In the genomic region with DNA sequence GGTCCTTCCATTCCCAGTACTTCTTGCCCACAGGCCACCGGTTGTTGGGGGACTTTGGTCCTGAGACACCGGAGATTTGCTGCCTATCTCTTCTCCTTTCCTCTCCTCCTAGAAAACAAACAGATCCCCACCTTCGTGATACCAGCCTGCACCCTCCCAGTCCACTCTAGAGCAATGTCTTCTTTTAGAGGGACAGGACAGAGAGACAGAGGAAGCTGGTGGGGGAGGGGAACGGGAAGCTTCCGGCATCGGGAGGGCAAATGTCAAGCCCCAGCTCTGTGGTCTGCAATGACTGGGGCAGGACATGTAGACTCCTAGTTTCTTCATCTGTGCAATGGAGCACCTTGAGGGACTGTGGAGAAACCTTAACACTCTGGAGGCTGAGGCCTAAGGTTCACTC, we compare ENCODE assay signal across 18 mouse cellular contexts. TPM values are rescaled to one million over a fixed set of nuclear protein-coding genes. Genes with fewer than 3 reads are reported as not detected.
DNase-seq lines count a peak whose midpoint lies in the region; ATAC-seq and TF ChIP-seq lines count a peak whose summit lies in the region.
"Had no signal": no experiment of that assay in that cellular context is flagged by ENCODE, and none has a peak within 500 bp of the region (broad histone marks: within the 10 kb centered on the region; RNA-seq: fewer than 3 reads in every experiment).

No protein-coding gene starts in this region.

- ATAC-seq in intestine, postnatal 0 days, result peak; percentile 16; the same call in 1 of the 2 replicates

- TF ChIP-seq POLR2A in small intestine, adult 2 months (IDR thresholded peaks at IDR 0.05; ENCODE audit: low read depth, low read length), result no peak

- H3K36me3 ChIP-seq in embryonic facial prominence, embryonic 10.5 days (replicated peaks), result no peaks in the 10 kb centered on the region
- no peaks in the 10 kb centered on the region for H3K36me3 ChIP-seq in intestine, postnatal 0 days (ENCODE audit: control insufficient read depth, insufficient read depth)
- no peaks in the 10 kb centered on the region for H3K36me3 ChIP-seq in small intestine, adult 2 months (ENCODE audit: control insufficient read depth, insufficient read depth, low read length)
- H3K36me3 ChIP-seq in limb, embryonic 10.5 days, result no peaks in the 10 kb centered on the region
- H3K36me3 ChIP-seq: embryonic facial prominence, embryonic 15.5 days; hindbrain, embryonic 13.5 days; neural tube, embryonic 13.5 days had no signal

- WGBS in embryonic facial prominence, embryonic 10.5 days, result 66% methylated on average over 6 of the region's 6 CpGs
- WGBS in intestine, postnatal 0 days, result 30% methylated on average over 6 of the region's 6 CpGs
- WGBS in small intestine, adult 2 months, result 11% methylated on average over 6 of the region's 6 CpGs
- 80% methylated on average over 6 of the region's 6 CpGs for WGBS in limb, embryonic 10.5 days

- no peak overlapping the region for H3K4me2 ChIP-seq in intestine, postnatal 0 days (replicated peaks; ENCODE audit: low read depth)
- H3K4me2 ChIP-seq: embryonic facial prominence, embryonic 15.5 days; hindbrain, embryonic 13.5 days; neural tube, embryonic 13.5 days had no signal

- 0 out of 2 replicates have a peak, but pooled peaks cover 4% of the 10 kb centered on the region for H3K27me3 ChIP-seq in embryonic facial prominence, embryonic 10.5 days (replicated peaks; ENCODE audit: low read depth, poor library complexity, severe bottlenecking)
- no peaks in the 10 kb centered on the region for H3K27me3 ChIP-seq in intestine, postnatal 0 days (replicated peaks; ENCODE audit: control insufficient read depth, insufficient read depth, low read length)
- H3K27me3 ChIP-seq in small intestine, adult 2 months (ENCODE audit: control insufficient read depth, insufficient read depth, low read length), result no peaks in the 10 kb centered on the region
- no peaks in the 10 kb centered on the region for H3K27me3 ChIP-seq in limb, embryonic 10.5 days (ENCODE audit: low read depth, poor library complexity, severe bottlenecking)
- H3K27me3 ChIP-seq: embryonic facial prominence, embryonic 15.5 days; neural tube, embryonic 13.5 days had no signal

- peaks cover 24% of the 10 kb centered on the region for H3K4me1 ChIP-seq in embryonic facial prominence, embryonic 10.5 days
- H3K4me1 ChIP-seq in intestine, postnatal 0 days (replicated peaks; ENCODE audit: control insufficient read depth, insufficient read depth, low read length), result peaks cover 6% of the 10 kb centered on the region
- peaks cover 40% of the 10 kb centered on the region for H3K4me1 ChIP-seq in small intestine, adult 2 months (ENCODE audit: control insufficient read depth, insufficient read depth, insufficient read length, low read length)
- H3K4me1 ChIP-seq in limb, embryonic 10.5 days, result peaks cover 26% of the 10 kb centered on the region
- H3K4me1 ChIP-seq: hindbrain, embryonic 13.5 days; neural tube, embryonic 13.5 days had no signal

- DNase-seq in kidney, postnatal 4 days, result peak; percentile 30 to 52
- no peak for DNase-seq in kidney, adult 11 months
- no peak for DNase-seq in embryonic facial prominence, embryonic 10.5 days (ENCODE audit: low spot score)
- DNase-seq in MN1 (ENCODE audit: low spot score), result no peak
- no peak for DNase-seq in left cerebral cortex, adult 8-10 months (ENCODE audit: low spot score in 2 of 2)
- DNase-seq in limb, embryonic 10.5 days (ENCODE audit: low spot score), result no peak
- DNase-seq: gastrocnemius, postnatal 36 days; midbrain, embryonic 14.5 days; spleen, adult 18-20 months had no signal

- H3K9me3 ChIP-seq in embryonic facial prominence, embryonic 10.5 days, result no peaks in the 10 kb centered on the region
- no peaks in the 10 kb centered on the region for H3K9me3 ChIP-seq in intestine, postnatal 0 days (ENCODE audit: control insufficient read depth)
- no peaks in the 10 kb centered on the region for H3K9me3 ChIP-seq in limb, embryonic 10.5 days (replicated peaks)
- H3K9me3 ChIP-seq: embryonic facial prominence, embryonic 15.5 days; hindbrain, embryonic 13.5 days; neural tube, embryonic 13.5 days had no signal

- no peak overlapping the region for H3K4me3 ChIP-seq in embryonic facial prominence, embryonic 10.5 days
- no peak overlapping the region for H3K4me3 ChIP-seq in intestine, postnatal 0 days (ENCODE audit: low read depth, low read length)
- no peak overlapping the region for H3K4me3 ChIP-seq in small intestine, adult 2 months (ENCODE audit: low read depth, low read length)
- H3K4me3 ChIP-seq in limb, embryonic 10.5 days, result no peak overlapping the region
- H3K4me3 ChIP-seq: embryonic facial prominence, embryonic 15.5 days; hindbrain, embryonic 13.5 days; neural tube, embryonic 13.5 days had no signal

- no peak overlapping the region for H3K9ac ChIP-seq in intestine, postnatal 0 days (ENCODE audit: low read depth, low read length)
- H3K9ac ChIP-seq: embryonic facial prominence, embryonic 15.5 days; hindbrain, embryonic 13.5 days; neural tube, embryonic 13.5 days had no signal

- peak overlapping the region; percentile 41; the same call in 1 of the 2 replicates for H3K27ac ChIP-seq in embryonic facial prominence, embryonic 10.5 days (replicated peaks)
- no peak overlapping the region for H3K27ac ChIP-seq in intestine, postnatal 0 days (ENCODE audit: low read depth, low read length)
- peak overlapping the region; percentile 85 for H3K27ac ChIP-seq in small intestine, adult 2 months (ENCODE audit: insufficient read depth, low read depth, low read length)
- H3K27ac ChIP-seq in limb, embryonic 10.5 days, result no peak overlapping the region
- H3K27ac ChIP-seq: embryonic facial prominence, embryonic 15.5 days; hindbrain, embryonic 13.5 days; neural tube, embryonic 13.5 days had no signal

- TF ChIP-seq CTCF in intestine, postnatal 0 days (IDR thresholded peaks at IDR 0.05; ENCODE audit: low read depth), result no peak
- no peak for TF ChIP-seq CTCF in small intestine, adult 2 months (IDR thresholded peaks at IDR 0.05; ENCODE audit: extremely low read depth, insufficient read length, insufficient replicate concordance, low read depth, low read length)

RNA-seq across cellular contexts. Expression of gene Lgals2, which starts 4.4 kb away (rescaled TPM):
- polyA plus RNA-seq in embryonic facial prominence, embryonic 10.5 days (2016; fragmentation: Nextera tagmentation; extraction: Ambion mirVana), result not detected in 2 replicates
- polyA plus RNA-seq in intestine, postnatal 0 days (2015; fragmentation: Nextera tagmentation; extraction: Ambion mirVana), result 787 and 833 TPM in 2 replicates
- 637 and 2,134 TPM in 2 replicates for polyA plus RNA-seq in small intestine, adult 2 months (2012; rRNA removed)
- total RNA-seq in left cerebral cortex, adult 8-10 months (2022), result not detected
- not detected in 2 replicates for polyA plus RNA-seq in limb, embryonic 10.5 days (2016; fragmentation: Nextera tagmentation; extraction: Ambion mirVana)
- total RNA-seq: gastrocnemius, postnatal 36 days; layer of hippocampus, postnatal 25 days had no signal
- polyA plus RNA-seq: heart, embryonic 14.5 days; hindbrain, embryonic 13.5 days; limb, embryonic 11.5 days; midbrain, embryonic 14.5 days; neural tube, embryonic 13.5 days had no signal

RNA-seq across cellular contexts. Expression of gene Gga1, which starts 17.3 kb away (rescaled TPM):
- 52.0 and 53.5 TPM in 2 replicates for polyA plus RNA-seq in embryonic facial prominence, embryonic 10.5 days (2016; fragmentation: Nextera tagmentation; extraction: Ambion mirVana)
- 40.1 TPM in 2 replicates for polyA plus RNA-seq in intestine, postnatal 0 days (2015; fragmentation: Nextera tagmentation; extraction: Ambion mirVana)
- polyA plus RNA-seq in small intestine, adult 2 months (2012; rRNA removed), result 62.5 and 105 TPM in 2 replicates
- total RNA-seq in left cerebral cortex, adult 8-10 months (2022), result 10 to 100 TPM; 53.5 to 64.7 (median 57.6) TPM
- polyA plus RNA-seq in limb, embryonic 10.5 days (2016; fragmentation: Nextera tagmentation; extraction: Ambion mirVana), result 49.9 and 56.5 TPM in 2 replicates

RNA-seq across cellular contexts. Expression of gene Cdc42ep1, which starts 17.3 kb away (rescaled TPM):
- 19.9 and 20.8 TPM in 2 replicates for polyA plus RNA-seq in embryonic facial prominence, embryonic 10.5 days (2016; fragmentation: Nextera tagmentation; extraction: Ambion mirVana)
- 16.8 and 17.0 TPM in 2 replicates for polyA plus RNA-seq in intestine, postnatal 0 days (2015; fragmentation: Nextera tagmentation; extraction: Ambion mirVana)
- polyA plus RNA-seq in small intestine, adult 2 months (2012; rRNA removed), result 18.9 and 26.0 TPM in 2 replicates
- total RNA-seq in left cerebral cortex, adult 8-10 months (2022), result 10 to 100 TPM; 16.8 to 22.9 (median 20.1) TPM
- 18.8 and 22.0 TPM in 2 replicates for polyA plus RNA-seq in limb, embryonic 10.5 days (2016; fragmentation: Nextera tagmentation; extraction: Ambion mirVana)

RNA-seq across cellular contexts. Expression of gene Gm49510, which starts 39.8 kb away (rescaled TPM):
- 0.34 and 0.74 TPM in 2 replicates for polyA plus RNA-seq in embryonic facial prominence, embryonic 10.5 days (2016; fragmentation: Nextera tagmentation; extraction: Ambion mirVana)
- 0.21 TPM in 1 of 2 replicates, not detected in the other for polyA plus RNA-seq in intestine, postnatal 0 days (2015; fragmentation: Nextera tagmentation; extraction: Ambion mirVana)
- 0.13 TPM in 1 of 2 replicates, not detected in the other for polyA plus RNA-seq in small intestine, adult 2 months (2012; rRNA removed)
- total RNA-seq in left cerebral cortex, adult 8-10 months (2022), result under 1 TPM in 2 of 4 experiments, not detected in 2; 0.36 to 0.46 TPM
- polyA plus RNA-seq in limb, embryonic 10.5 days (2016; fragmentation: Nextera tagmentation; extraction: Ambion mirVana), result 0.13 and 0.51 TPM in 2 replicates
- total RNA-seq: adrenal gland, postnatal 4 days; gastrocnemius, postnatal 36 days; layer of hippocampus, postnatal 25 days had no signal
- polyA plus RNA-seq: heart, embryonic 14.5 days; hindbrain, embryonic 13.5 days; midbrain, embryonic 14.5 days; neural tube, embryonic 13.5 days had no signal

RNA-seq across cellular contexts. Expression of gene Sh3bp1, which starts 39.9 kb away (rescaled TPM):
- polyA plus RNA-seq in embryonic facial prominence, embryonic 10.5 days (2016; fragmentation: Nextera tagmentation; extraction: Ambion mirVana), result 35.6 and 36.1 TPM in 2 replicates
- 7.2 and 7.6 TPM in 2 replicates for polyA plus RNA-seq in intestine, postnatal 0 days (2015; fragmentation: Nextera tagmentation; extraction: Ambion mirVana)
- 41.3 and 48.8 TPM in 2 replicates for polyA plus RNA-seq in small intestine, adult 2 months (2012; rRNA removed)
- 10 to 100 TPM; 26.2 to 38.6 (median 32.2) TPM for total RNA-seq in left cerebral cortex, adult 8-10 months (2022)
- polyA plus RNA-seq in limb, embryonic 10.5 days (2016; fragmentation: Nextera tagmentation; extraction: Ambion mirVana), result 51.1 and 51.2 TPM in 2 replicates

Comparison
In these comparisons a context has a peak if more than half of its experiments do, and no peak if none do; other contexts are left out.
1. DNase-seq: peak in kidney, postnatal 4 days (2 of 2); none in kidney, adult 11 months (single experiment), embryonic facial prominence, embryonic 10.5 days (single experiment), MN1 (single experiment), left cerebral cortex, adult 8-10 months (0 of 2) and limb, embryonic 10.5 days (single experiment).
2. H3K27ac ChIP-seq: peak in embryonic facial prominence, embryonic 10.5 days (single experiment) and small intestine, adult 2 months (single experiment); none in intestine, postnatal 0 days (single experiment) and limb, embryonic 10.5 days (single experiment).
3. RNA of gene Lgals2, which starts 4.4 kb away (polyA plus RNA-seq): 637 to 2,134 TPM in small intestine, adult 2 months and 787 to 833 TPM in intestine, postnatal 0 days; not detected in embryonic facial prominence, embryonic 10.5 days and not detected in limb, embryonic 10.5 days; every median in the first group is over 100 times any median in the second.